ENCODE assay signal across 27 mouse cellular contexts in the genomic region with DNA sequence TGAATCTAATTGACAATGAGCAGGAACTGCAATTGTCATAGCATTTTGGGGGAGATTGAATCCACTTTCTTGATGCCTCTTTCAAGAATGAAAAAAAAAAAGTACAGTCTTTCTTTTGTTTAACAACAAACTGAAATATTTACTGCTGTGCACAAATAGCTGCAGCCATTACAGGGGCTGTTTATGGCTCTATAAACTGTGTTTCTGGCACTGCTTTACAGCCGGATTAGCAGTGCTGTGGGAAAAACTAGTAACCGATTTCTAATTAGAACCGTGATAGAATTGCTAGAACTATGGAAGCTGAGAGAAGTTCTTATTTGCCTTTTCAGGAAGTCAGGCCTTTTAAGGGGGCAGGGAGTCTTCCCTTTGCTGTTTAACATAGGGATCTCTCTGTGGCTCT.
DNase-seq lines count a peak whose midpoint lies in the region; ATAC-seq lines count a peak whose summit lies in the region.
"Had no signal": no experiment of that assay in that cellular context is flagged by ENCODE, and none has a peak within 500 bp of the region (broad histone marks: within the 10 kb centered on the region; RNA-seq: fewer than 3 reads in every experiment).

No protein-coding gene starts in this region.

- H3K27me3 ChIP-seq in intestine, embryonic 15.5 days (replicated peaks): no peaks in the 10 kb centered on the region
- H3K27me3 ChIP-seq in limb, embryonic 13.5 days: peaks cover 3% of the 10 kb centered on the region; the same call in 1 of the 2 replicates
- no peaks in the 10 kb centered on the region for H3K27me3 ChIP-seq in hindbrain, embryonic 14.5 days (ENCODE audit: control insufficient read depth, insufficient read depth, low read length)
- H3K27me3 ChIP-seq: embryonic facial prominence, embryonic 13.5 days; heart, embryonic 13.5 days; Patski had no signal

- H3K9me3 ChIP-seq in intestine, embryonic 15.5 days: no peaks in the 10 kb centered on the region
- H3K9me3 ChIP-seq in limb, embryonic 13.5 days: no peaks in the 10 kb centered on the region
- no peaks in the 10 kb centered on the region for H3K9me3 ChIP-seq in hindbrain, embryonic 14.5 days (ENCODE audit: control insufficient read depth, low read length)
- H3K9me3 ChIP-seq: embryonic facial prominence, embryonic 13.5 days; forebrain, embryonic 10.5 days; heart, embryonic 13.5 days; hindbrain, embryonic 10.5 days had no signal

- WGBS in intestine, embryonic 15.5 days: 31% methylated on average over 3 of the region's 3 CpGs
- WGBS in limb, embryonic 13.5 days: 13% methylated on average over 3 of the region's 3 CpGs
- WGBS in hindbrain, embryonic 14.5 days: 88% methylated on average over 3 of the region's 3 CpGs

- no peak overlapping the region for H3K4me2 ChIP-seq in intestine, embryonic 15.5 days (replicated peaks)
- H3K4me2 ChIP-seq in limb, embryonic 13.5 days (replicated peaks): peak overlapping the region; percentile 25; the same call in 1 of the 2 replicates
- H3K4me2 ChIP-seq in hindbrain, embryonic 14.5 days (replicated peaks): no peak overlapping the region
- H3K4me2 ChIP-seq: embryonic facial prominence, embryonic 13.5 days; heart, embryonic 13.5 days; liver, embryonic 11.5 days had no signal

- ATAC-seq in intestine, embryonic 15.5 days: no peak
- ATAC-seq in limb, embryonic 13.5 days (ENCODE audit: low FRiP score, low read depth): no peak
- ATAC-seq in hindbrain, embryonic 14.5 days (ENCODE audit: low FRiP score): no peak
- ATAC-seq: forebrain, embryonic 16.5 days; hindbrain, postnatal 0 days; Patski had no signal

- DNase-seq in lung, postnatal 36 days: peak; percentile 3
- no peak for DNase-seq in lung, postnatal 14 days
- DNase-seq in hindbrain, embryonic 14.5 days (ENCODE audit: low spot score): no peak
- no peak for DNase-seq in right cerebral cortex, postnatal 10 days (ENCODE audit: low spot score in 2 of 2)
- DNase-seq in adrenal gland, postnatal 25 days: no peak
- DNase-seq: adrenal gland, postnatal 14 days; cerebellum, adult 11-12 months; cerebellum, adult 9-11 months; heart, adult 2 months; heart, postnatal 14 days; kidney, adult 2 months; kidney, postnatal 36 days; midbrain, embryonic 14.5 days; thymus, adult 18-20 months; thymus, postnatal 25 days had no signal

- no peak overlapping the region for H3K4me3 ChIP-seq in intestine, embryonic 15.5 days (replicated peaks)
- no peak overlapping the region for H3K4me3 ChIP-seq in limb, embryonic 13.5 days
- no peak overlapping the region for H3K4me3 ChIP-seq in hindbrain, embryonic 14.5 days (replicated peaks; ENCODE audit: low read length)
- H3K4me3 ChIP-seq: embryonic facial prominence, embryonic 13.5 days; forebrain, embryonic 10.5 days; heart, adult 2 months; heart, embryonic 13.5 days; hindbrain, embryonic 10.5 days; layer of hippocampus, adult 2 months; left cerebral cortex, adult 2 months had no signal

- no peaks in the 10 kb centered on the region for H3K36me3 ChIP-seq in intestine, embryonic 15.5 days
- peaks cover 30% of the 10 kb centered on the region for H3K36me3 ChIP-seq in limb, embryonic 13.5 days
- peaks cover 7% of the 10 kb centered on the region; the same call in 1 of the 2 replicates for H3K36me3 ChIP-seq in hindbrain, embryonic 14.5 days (replicated peaks; ENCODE audit: control insufficient read depth, insufficient read depth)
- H3K36me3 ChIP-seq: forebrain, embryonic 10.5 days; hindbrain, embryonic 10.5 days had no signal

- H3K27ac ChIP-seq in intestine, embryonic 15.5 days: 0 out of 2 replicates have a peak overlapping the region, but pooled peaks have one; percentile 23
- no peak overlapping the region for H3K27ac ChIP-seq in limb, embryonic 13.5 days
- H3K27ac ChIP-seq in hindbrain, embryonic 14.5 days: no peak overlapping the region
- H3K27ac ChIP-seq: embryonic facial prominence, embryonic 13.5 days; forebrain, embryonic 10.5 days; heart, adult 2 months; heart, embryonic 13.5 days; hindbrain, embryonic 10.5 days; hindbrain, postnatal 0 days; layer of hippocampus, adult 2 months; left cerebral cortex, adult 2 months had no signal

- H3K4me1 ChIP-seq in intestine, embryonic 15.5 days (replicated peaks): peaks cover 14% of the 10 kb centered on the region
- H3K4me1 ChIP-seq in limb, embryonic 13.5 days: peaks cover 56% of the 10 kb centered on the region
- H3K4me1 ChIP-seq in hindbrain, embryonic 14.5 days (replicated peaks; ENCODE audit: control insufficient read depth, insufficient read depth, low read length): no peaks in the 10 kb centered on the region

- no peak overlapping the region for H3K9ac ChIP-seq in intestine, embryonic 15.5 days
- H3K9ac ChIP-seq in limb, embryonic 13.5 days: no peak overlapping the region
- H3K9ac ChIP-seq in hindbrain, embryonic 14.5 days: no peak overlapping the region
- H3K9ac ChIP-seq: embryonic facial prominence, embryonic 13.5 days; heart, embryonic 13.5 days had no signal
